Mouse (Mus musculus) activated CD4-positive, CD25-positive, alpha-beta regulatory T cell, adult 4 months (primary cell): ENCODE measurements around the gene Vsig8. TPM values are rescaled to one million over a fixed set of nuclear protein-coding genes. Genes with fewer than 3 reads are reported as not detected.

ENCODE experiments used
- ATAC-seq: one replicate; pipeline ENCODE4 v1.8.0; 2017
- polyA plus RNA-seq, 2 experiments: library from polyadenylated mRNA; unstranded; fragments of 100-300 nt; shearing (Covaris generic); gene quantifications; one replicate each; pipeline ENCODE4 v1.2.1; 2017

Gene Vsig8
- polyA plus RNA-seq, 2 experiments from 2014 or later, result not detected

GRCm38 (mm10) chr1:172530544-172531220, 25.1 kb upstream of the Vsig8 start:
- ATAC-seq, result no peak

GRCm38 (mm10) chr1:172532551-172532950, 23.2 kb upstream of the Vsig8 start:
- no peak for ATAC-seq

GRCm38 (mm10) chr1:172535116-172535515, 20.6 kb upstream of the Vsig8 start:
- no peak for ATAC-seq

- ATAC-seq, result no peak
These were observed 15.9 kb upstream of the Vsig8 start for GRCm38 (mm10) chr1:172539827-172540226.

DNA sequence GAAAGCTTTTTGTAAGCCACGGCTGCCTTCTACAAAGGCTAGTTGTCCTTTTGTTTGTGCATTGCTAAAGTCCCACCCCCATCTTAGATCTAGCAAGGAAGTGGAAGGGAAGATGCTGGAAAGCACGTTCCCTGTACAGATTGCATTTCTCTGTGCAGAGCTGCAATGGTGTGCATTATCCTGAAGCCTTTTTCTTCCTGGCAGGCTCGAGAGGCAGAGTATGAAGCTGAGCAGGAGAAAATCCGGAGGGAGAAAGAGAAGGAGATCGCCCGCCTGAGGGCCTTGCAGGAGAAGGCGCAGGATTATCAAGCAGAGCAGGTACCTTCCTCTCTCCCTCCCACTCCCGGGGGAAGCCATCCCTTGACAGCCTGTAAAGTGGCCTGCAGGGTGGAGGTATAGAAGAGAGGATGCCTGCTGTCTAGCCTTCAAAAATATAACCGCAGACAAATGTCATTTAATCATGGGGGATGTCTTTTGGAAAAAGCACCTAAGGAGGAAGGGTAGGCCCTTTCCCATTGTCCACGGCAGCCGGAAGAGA, 15.4 kb upstream of the Vsig8 start:
- no peak for ATAC-seq

DNA sequence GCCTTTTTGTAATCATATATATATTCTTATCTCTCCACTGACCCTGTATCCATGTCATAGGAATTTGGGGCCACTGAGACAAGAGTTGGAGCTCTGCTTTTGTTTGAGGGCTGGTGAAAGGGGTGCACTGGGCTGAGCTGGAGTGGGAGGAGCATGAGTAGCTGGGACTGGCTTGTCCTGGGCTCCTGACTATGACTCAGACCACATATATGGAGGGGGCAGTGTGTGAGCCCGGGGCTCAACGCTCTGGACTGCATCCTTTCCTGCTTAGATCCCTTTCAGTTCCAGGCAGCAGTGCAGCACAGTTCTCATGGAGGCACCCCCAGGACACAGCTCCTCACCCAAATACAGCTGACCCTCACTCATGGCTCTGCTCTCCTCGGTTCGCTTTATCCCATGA, 9.7 kb upstream of the Vsig8 start:
- no peak for ATAC-seq

DNA sequence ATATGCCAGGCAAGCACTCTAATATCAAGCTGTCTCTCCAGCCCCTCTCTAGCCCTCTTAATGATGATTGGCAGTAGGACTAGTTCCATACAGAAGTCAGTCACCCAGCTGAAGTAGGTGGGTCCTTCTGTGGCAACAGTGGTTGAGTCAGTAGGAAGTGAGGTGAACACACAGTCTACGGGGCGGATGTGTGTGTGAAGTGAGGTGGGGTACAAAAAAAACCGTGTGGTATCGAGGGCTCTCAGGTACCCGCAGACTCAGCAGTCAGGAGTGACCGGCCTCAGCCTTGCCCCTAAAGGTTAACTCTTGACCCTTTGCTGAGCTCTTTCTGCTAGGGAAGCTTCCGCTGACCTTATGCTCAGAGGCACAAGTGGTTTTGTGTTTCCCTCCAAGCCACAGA, 7.2 kb upstream of the Vsig8 start:
- peak; percentile 79 for ATAC-seq

DNA sequence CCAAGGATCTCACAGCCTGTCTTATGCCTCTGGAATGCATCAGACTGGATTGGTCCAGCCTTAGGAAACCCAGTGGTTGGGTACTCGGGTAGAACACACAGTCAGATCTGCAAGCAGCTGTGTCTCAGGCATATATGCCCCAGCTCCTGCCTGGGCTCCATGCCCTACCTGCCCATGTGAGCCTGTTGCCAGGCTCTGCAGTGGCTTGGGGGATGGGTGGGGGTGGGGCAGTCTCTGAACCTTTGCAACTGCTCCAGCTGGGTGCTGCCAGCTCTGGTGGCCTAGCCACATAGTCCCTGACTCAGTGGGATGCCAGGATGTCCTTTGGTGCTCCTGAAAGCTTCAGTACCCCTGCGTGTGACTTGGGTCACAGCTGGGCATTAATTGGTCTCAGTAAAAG, 6.4 kb upstream of the Vsig8 start:
- no peak for ATAC-seq

DNA sequence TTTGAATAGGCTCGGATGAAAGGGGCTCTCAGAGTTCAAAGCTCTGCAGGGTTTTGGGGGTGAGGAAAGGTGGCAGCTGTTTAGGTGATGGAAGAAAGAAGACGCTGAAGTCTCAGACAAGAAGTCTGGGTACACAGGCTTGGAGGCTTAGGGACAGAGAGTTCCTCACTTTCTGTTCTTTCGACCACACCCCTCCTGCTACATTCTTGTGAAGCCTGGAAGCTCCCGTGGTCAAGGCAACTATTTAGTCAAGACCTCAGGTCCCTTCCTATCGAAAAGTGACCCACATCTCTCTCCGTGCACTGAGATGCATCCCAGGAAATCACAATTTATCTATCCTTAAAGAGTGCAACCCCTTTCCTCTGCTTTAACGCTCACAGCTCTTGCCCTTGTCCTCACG, 6.0 kb upstream of the Vsig8 start:
- no peak for ATAC-seq

GRCm38 (mm10) chr1:172550551-172550951, 5.2 kb upstream of the Vsig8 start:
- ATAC-seq, result peak; percentile 79

DNA sequence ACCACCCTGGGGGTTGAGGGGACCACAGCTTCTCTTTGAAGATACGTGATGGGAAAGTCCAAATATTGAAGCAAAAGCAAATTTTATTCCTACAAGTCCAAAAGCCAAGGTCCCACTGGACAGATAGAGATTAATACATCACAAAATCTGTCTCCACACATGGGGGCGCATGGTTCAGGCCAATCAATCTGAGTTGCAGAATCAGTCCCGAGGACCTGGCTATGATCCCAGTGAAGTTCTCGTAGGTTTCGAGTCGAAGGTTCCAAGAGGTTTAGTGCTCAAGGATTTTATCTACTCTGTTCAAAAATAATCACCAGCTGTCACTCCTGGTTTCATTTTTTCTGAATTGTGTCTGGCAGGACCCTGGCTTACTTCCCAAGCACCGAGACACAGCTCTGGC, 4.7 kb upstream of the Vsig8 start:
- ATAC-seq, result no peak

GRCm38 (mm10) chr1:172552623-172553022, 3.1 kb upstream of the Vsig8 start:
- ATAC-seq, result no peak

GRCm38 (mm10) chr1:172562641-172563464, 7.1 kb downstream of the Vsig8 start:
- peak; percentile 80 for ATAC-seq

GRCm38 (mm10) chr1:172563465-172563828, 7.7 kb downstream of the Vsig8 start:
- ATAC-seq, result no peak

DNA sequence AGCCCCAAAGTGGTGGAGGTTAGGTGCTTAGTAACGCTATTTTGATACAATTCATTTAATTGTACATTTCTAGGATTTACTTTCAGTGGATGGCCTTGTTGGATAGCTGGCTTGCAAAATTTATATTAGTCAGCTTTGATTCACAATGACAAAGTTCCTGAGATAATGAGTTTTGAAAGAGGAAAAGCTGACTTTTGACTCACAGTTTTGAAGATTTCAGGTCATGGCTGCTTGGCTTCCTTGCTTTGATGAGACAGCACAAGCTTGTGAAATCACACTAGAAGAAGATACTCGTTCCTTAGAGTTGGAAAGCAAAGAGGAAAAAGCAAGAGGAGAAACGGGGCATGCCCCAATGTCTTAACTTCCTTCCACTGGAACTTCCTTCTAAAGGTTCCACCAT, 10.4 kb downstream of the Vsig8 start:
- no peak for ATAC-seq

DNA sequence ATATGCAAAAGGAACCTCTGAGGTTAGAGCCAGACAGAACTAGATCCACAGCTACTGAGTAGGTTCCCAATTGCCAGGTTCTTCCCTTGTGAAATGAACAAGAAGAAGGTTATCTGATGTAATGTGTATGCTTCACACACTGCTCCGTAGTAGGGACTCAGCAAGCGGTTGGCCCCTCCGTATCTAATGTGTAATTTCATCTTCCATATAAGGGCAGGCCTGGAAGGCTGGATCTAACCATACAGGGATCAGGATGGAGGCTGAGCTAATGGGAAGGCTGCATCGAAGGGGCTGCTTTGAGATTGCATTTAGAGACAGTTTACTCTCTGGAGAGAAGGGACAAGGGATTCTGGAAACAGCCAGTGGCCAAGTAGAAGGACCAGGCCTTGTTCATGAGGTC, 12.0 kb downstream of the Vsig8 start:
- ATAC-seq, result no peak

- ATAC-seq, result no peak
These were observed 24.4 kb downstream of the Vsig8 start for GRCm38 (mm10) chr1:172580116-172580515.

DNA sequence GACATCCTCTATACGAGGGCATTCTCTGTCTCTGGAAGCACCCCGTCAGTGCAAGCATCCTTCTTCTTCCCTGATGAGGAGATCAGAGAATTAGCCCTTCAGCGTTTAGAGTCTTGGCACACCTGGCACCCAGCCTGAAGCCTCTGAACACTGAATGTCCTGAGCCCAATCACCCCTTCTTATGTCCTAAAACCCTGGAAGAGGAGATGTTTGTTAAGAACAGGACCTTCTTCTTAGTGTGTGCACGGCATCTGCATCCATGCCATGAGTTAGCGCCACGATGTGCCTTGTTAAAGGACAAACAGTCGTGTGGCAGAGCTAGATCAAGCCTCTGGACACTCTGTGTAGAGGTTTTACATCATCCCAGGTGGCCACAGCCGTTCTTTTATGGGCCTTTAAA, 26.7 kb downstream of the Vsig8 start:
- ATAC-seq, result no peak

GRCm38 (mm10) chr1:172584271-172584670, 28.5 kb downstream of the Vsig8 start:
- ATAC-seq, result no peak

- no peak for ATAC-seq
These were observed 29.3 kb downstream of the Vsig8 start for GRCm38 (mm10) chr1:172585026-172585425.

GRCm38 (mm10) chr1:172585612-172586567, 30.2 kb downstream of the Vsig8 start:
- ATAC-seq, result no peak

GRCm38 (mm10) chr1:172590385-172590784, 34.6 kb downstream of the Vsig8 start, which contains the start of gene Slamf8:
Gene Slamf8, minus strand, starts transcription at chr1:172590568.
- ATAC-seq, result peak; percentile 36

DNA sequence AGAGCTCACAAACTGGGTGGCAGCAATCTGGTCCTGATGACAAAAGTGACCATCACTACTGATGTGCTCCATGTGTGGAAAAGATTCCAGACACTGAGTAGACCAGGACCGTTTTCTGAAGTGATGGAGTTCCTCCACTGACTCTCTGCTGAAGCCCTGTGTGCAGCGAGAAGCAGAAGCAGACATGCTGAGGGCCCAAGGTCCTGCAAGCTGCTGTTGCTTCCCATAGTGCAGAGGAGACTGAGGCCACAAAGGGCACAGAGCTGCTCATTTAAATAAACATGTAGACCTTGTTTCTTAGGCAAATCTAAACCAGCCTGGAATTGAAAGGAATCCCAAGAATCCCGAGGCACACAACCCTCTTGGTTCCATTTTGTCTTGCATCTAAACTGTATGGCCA, 37.6 kb downstream of the Vsig8 start:
- ATAC-seq, result no peak
